Mouse (Mus musculus): ENCODE results near the gene Psmd5.
"Not testable (repeated sequence)": the region's sequence is repeated elsewhere in the genome, so short reads cannot be mapped to it uniquely, and the experiment has no call there.

Gene Psmd5

GRCm38 (mm10) chr2:34827591-34827990 lies 47.2 kb downstream of the Psmd5 start:
- DNase-seq (ENCODE audit: low read depth, low spot score), result no peak

DNA sequence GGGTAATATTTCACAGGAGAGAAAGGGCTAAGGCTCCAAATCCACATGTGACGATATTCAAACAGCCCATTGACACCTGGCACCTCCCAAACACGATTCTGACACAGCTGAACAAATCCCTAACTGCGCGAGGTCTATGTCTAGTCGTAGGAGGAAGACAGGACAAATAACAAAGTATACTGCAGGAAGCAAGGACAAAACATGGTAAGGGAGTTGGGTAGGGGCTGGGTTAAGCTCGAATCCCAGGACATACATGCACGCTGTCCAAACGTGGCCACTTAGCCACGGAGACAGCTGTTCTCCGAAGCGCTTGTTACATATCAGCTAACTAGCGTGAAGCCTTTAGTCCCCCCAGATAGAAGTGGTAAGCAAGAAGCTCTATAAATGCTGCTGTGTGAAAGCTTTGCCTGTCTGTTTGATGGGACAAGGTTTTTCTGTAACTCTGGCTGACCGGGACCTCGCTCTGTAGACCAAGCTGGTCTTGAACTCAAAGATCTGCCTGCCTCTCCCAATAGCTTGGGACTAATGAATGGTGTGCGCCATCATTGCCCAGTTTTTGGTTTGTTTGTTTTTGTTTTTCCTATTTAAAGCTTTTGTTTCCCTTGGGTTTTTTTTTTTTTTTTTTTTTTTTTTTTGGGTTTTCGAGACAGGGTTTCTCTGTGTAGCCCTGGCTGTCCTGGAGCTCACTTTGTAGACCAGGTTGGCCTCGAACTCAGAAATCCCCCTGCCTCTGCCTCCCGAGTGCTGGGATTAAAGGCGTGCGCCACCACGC lies 48.1 kb downstream of the Psmd5 start:
- DNase-seq (ENCODE audit: low read depth, low spot score), result no peak

DNA sequence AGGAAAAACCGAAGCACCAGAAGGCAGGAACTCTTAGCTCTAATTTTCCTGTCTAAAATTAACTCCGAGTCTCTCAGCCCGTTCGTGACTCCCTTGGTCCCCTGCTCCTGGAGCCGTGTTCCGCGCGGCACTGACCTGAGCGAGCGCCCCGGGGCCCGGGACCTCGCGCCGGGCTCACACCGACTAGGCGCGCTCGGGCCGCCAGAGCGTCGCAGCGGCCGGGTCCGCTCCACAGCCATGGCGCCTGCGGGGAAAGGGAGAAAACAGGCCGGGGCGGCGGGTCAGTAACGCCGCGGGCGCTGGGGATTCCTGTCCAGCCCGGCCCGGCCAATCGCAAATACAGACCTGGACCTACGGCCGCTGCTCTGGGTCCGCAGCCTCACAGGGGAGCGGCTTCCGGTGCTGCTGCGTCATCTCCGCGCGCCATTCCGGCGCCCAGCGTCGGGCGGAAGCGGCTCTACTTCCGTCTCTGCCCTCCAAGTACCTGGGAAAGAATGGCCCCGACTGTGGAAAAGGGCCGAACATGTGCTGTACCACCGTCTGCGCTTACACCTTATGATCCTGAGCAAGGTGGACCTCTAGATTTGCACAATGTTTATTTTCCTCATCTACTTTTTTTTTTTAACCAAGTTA lies 48.8 kb downstream of the Psmd5 start, which contains the start of gene Fbxw2:
Gene Fbxw2 (minus strand): TSS at position 485 of the 633 bp plus-strand sequence.
- DNase-seq (ENCODE audit: low read depth, low spot score), result peak; percentile 93

- no peak for DNase-seq (ENCODE audit: low read depth, low spot score)
Measured at GRCm38 (mm10) chr2:34818492-34818891, 56.3 kb downstream of the Psmd5 start.

- DNase-seq (ENCODE audit: low read depth, low spot score), result not testable (repeated sequence)
Measured at GRCm38 (mm10) chr2:34815893-34816292, 58.9 kb downstream of the Psmd5 start.

- DNase-seq (ENCODE audit: low read depth, low spot score), result no peak
Measured at GRCm38 (mm10) chr2:34812706-34813105, 62.1 kb downstream of the Psmd5 start.

DNA sequence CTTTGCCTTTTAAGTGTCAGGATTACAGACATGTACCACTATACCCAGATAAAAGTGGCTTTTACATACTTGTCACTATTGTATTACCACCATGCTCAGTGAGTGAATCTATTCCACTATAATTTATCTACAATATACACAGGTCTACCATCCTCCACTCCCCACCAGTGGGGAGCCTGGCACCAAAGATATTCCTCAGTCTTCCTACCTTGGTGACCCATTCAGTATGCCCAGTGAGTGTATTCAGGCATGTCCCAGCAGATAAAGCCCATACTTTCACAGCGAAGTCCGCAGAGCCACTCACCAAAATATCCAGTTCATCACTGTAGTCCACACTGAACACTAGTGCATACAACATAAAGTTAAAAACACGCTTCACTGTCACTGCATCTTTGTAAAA lies 64.0 kb downstream of the Psmd5 start:
- DNase-seq (ENCODE audit: low read depth, low spot score), result no peak

DNA sequence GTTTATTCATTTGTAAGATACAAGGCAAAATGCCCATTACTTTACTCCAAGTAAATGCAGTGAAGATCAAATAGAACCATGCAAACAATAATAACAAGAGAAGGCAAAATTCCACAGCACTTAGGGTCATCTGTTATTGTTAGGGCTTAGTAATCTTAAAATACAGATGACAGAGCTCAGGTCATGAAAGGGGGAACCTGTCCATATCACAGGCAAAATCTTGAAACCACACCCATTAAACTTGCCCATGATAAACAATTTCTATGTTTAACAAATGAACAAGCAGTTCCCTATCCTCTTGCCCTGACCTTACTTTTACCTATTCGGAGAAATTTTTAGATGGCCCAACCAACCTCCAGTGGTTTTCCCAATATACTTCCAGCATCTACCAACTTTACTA lies 65.2 kb downstream of the Psmd5 start:
- no peak for DNase-seq (ENCODE audit: low read depth, low spot score)

GRCm38 (mm10) chr2:34808057-34808456 lies 66.7 kb downstream of the Psmd5 start:
- DNase-seq (ENCODE audit: low read depth, low spot score), result no peak

DNA sequence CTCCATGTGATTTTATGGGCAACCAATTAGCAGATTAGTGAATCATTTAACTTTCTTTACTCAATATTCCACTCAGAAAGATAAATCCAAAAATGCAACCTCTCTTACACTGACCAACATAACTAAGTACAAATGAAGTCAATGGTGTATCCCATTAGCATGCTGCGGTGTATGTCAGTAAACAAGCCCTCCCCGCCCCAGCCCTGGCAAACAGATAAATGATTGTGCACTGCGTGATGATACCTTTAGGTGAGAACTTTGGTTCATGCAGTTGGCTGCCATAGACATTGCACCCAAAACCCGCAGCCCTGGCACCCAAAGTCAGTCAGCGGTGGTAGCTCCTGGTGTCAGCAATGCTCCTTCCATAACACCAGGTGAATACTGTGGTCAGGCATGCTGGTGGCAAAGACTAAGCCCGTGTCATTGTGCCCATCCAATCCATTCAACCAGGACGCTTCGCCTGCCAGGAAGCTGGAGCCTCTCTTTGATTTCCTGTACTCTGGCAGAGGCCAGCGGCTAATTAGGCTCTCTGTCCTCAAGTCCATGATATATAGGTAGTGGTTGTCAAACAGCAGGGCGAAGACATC lies 69.3 kb downstream of the Psmd5 start:
- no peak for DNase-seq (ENCODE audit: low read depth, low spot score)

- no peak for DNase-seq (ENCODE audit: low read depth, low spot score)
Measured at GRCm38 (mm10) chr2:34804815-34805214, 70.0 kb downstream of the Psmd5 start.

GRCm38 (mm10) chr2:34804172-34804571 lies 70.6 kb downstream of the Psmd5 start:
- DNase-seq (ENCODE audit: low read depth, low spot score), result no peak

- no peak for DNase-seq (ENCODE audit: low read depth, low spot score)
Measured at GRCm38 (mm10) chr2:34803746-34804145, 71.0 kb downstream of the Psmd5 start.

DNA sequence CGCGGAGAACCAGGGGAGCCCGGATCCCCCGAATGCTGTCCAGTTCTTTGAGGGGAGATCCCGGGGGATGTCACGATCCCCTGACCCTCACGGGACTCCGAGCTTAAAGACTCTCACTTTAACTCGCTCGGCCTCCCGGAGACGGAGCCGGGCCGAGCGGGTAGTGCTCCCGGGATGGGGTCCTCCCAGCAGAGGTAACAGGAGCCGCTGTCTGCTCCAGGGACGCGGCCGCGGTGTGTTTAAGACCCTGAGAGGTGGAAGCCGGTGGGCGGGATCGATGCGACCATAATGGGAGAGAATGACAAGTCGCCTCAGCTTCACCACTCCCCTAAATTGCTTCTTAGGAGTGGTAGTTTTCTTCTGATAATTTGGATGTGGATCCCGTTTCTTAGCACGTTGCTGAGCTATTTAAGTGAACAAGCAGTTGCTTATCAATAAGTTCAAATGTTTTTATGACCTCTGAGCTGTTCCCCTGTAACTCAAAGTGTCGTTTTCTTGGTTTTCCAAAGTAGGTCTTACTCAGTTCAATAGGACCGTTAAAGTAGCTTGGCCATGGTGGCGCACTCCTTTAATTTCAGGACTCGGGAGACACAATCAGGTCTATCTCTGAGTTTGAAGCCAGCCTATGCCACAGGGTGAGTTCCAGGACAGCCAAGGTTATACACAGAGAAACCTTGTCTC lies 72.1 kb downstream of the Psmd5 start:
- peak; percentile 50 for DNase-seq (ENCODE audit: low read depth, low spot score)

- DNase-seq (ENCODE audit: low read depth, low spot score), result peak; percentile 100
Measured at GRCm38 (mm10) chr2:34801516-34802482, 73.0 kb downstream of the Psmd5 start.

DNA sequence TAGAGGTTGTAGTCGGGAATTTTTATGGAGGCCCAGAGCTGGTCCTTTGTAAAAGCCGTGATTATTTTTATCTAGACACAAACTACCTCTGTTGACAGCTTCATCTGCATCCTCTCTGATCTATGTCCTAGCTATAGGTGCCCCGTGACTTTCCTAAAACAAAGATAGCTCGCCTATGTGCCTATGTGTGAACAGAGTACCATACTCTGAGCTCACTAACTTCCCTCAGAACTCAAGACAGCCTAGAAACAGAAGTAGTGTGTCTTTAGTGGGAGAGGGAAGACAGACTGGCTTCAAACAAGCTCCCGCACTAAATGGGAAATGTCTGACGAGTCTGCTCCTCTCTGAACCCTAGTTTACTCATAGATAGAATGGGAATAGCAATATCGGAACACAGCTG lies 74.4 kb downstream of the Psmd5 start:
- DNase-seq (ENCODE audit: low read depth, low spot score), result no peak

All from CD4-positive, CD25-positive, alpha-beta regulatory T cell, adult 2 months (primary cell).